Mouse (Mus musculus) limb, embryonic 15.5 days (tissue): ENCODE measurements at regions not wholly inside any gene's neighbourhood (a gene's known extent, or its start where the extent isn't known, plus 50 kb on each side); places are given as distances from the start of the nearest gene placed in this dataset.

ENCODE experiments used
- ATAC-seq: fragments of 200-750 bp; cut with Nextera tagmentation; 2 replicates; pipeline ENCODE4 v1.8.0; 2017; ENCODE audit warnings: low read depth, moderate TSS enrichment; ENCODE audit not compliant: insufficient number of reproducible peaks, low FRiP score, low TSS enrichment
- H3K27ac ChIP-seq: fragments of 300-500 bp; sonication (generic); 2 replicates; pipeline ENCODE4 v1.5.1; 2015; ENCODE audit warnings: moderate library complexity, mild to moderate bottlenecking, inconsistent platforms
- H3K27me3 ChIP-seq: fragments of 300-500 bp; sonication (generic); 2 replicates; pipeline ENCODE4 v1.6.1; 2015; ENCODE audit warnings: inconsistent platforms
- H3K36me3 ChIP-seq: fragments of 300-500 bp; sonication (generic); 2 replicates; pipeline ENCODE4 v1.6.1; 2015; ENCODE audit warnings: inconsistent platforms
- H3K4me1 ChIP-seq: fragments of 300-500 bp; sonication (generic); 2 replicates; pipeline ENCODE4 v1.6.1; 2015; ENCODE audit warnings: inconsistent platforms
- H3K4me2 ChIP-seq: fragments of 300-500 bp; sonication (generic); 2 replicates; pipeline ENCODE4 v1.6.1; 2015; ENCODE audit warnings: mild to moderate bottlenecking, inconsistent platforms
- H3K4me3 ChIP-seq: fragments of 300-500 bp; sonication (generic); 2 replicates; pipeline ENCODE4 v1.5.1; 2015; ENCODE audit warnings: mild to moderate bottlenecking, inconsistent platforms
- H3K9ac ChIP-seq: fragments of 300-500 bp; sonication (generic); 2 replicates; pipeline ENCODE4 v1.6.1; 2015; ENCODE audit warnings: inconsistent platforms
- H3K9me3 ChIP-seq: fragments of 300-500 bp; sonication (generic); 2 replicates; pipeline ENCODE4 v1.6.1; 2016; ENCODE audit warnings: inconsistent platforms
- WGBS: fragments of 180-500 bp; shearing (Covaris S2); methylation state at CpG from one replicate; pipeline ENCODE4 v1.1.7; 2015; 5-methylcytosine and 5-hydroxymethylcytosine counted together

DNA sequence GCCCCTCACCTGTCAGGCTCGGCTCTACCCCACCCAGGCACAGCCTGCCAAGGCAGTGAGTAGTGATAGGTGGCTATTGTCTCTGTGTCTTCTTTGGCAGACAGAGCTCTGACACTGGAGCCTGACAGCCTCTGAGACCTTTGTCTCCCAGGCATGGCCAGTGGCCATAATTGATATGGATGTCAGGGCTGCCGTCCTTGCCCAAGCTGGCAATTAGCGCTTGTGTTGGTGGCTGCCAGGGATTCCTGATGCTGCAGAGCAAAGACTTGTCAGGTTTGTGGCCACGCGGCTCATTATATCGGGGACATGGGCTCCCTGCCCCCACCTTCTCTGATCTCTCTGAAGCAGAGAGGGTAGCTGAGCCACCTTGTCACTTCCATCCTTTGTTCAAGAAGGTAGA is 64.1 kb upstream of the Zmiz1 start:
- Histone ChIP-seq H3K9me3 (no peaks in the 10 kb centered on the region), H3K4me3 (no peak overlapping the region), H3K4me2 (no peak overlapping the region), H3K9ac (no peak overlapping the region), H3K4me1 (peaks cover 19% of the 10 kb centered on the region), H3K27ac (no peak overlapping the region), H3K27me3 (no peaks in the 10 kb centered on the region), H3K36me3 (no peaks in the 10 kb centered on the region)
- no peak for ATAC-seq
- WGBS, result 77% methylated on average over 6 of the region's 6 CpGs

DNA sequence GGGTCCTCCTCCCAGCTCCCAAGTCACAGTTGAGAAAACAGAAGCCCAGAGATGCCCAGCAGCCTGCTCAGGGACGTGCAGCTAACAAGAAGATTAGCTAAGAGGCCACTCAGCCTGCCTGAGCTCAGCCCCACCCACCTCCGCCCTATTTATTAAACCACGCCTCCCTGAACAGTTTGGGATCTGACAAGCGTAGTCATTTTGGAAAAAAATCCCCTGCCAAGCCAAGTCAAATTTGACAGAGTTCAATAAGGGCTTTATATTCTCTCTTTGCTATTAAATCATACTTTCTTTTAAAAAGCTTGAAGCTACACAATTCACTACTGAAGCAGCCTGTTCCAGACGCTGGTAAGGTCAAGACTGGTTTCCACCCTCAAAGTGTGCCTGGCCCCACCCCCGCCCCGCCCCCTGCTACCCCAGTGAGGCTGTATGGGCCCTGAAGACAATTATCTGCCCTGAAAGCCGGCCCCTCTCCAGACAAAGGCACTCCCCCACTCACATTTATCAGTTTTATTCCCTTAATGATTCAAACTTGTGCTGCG is 61.9 kb upstream of the Zmiz1 start:
- H3K27me3 ChIP-seq, result no peaks in the 10 kb centered on the region
- no peaks in the 10 kb centered on the region for H3K9me3 ChIP-seq
- H3K36me3 ChIP-seq, result no peaks in the 10 kb centered on the region
- peak overlapping the region; percentile 28 for H3K27ac ChIP-seq
- H3K4me2 ChIP-seq, result peak overlapping the region; percentile 35
- peaks cover 19% of the 10 kb centered on the region for H3K4me1 ChIP-seq
- peak; percentile 72; the same call in 1 of the 2 replicates for ATAC-seq
- WGBS, result 3% methylated on average over 9 of the region's 9 CpGs
- H3K9ac ChIP-seq, result no peak overlapping the region
- H3K4me3 ChIP-seq, result peak overlapping the region; percentile 21

DNA sequence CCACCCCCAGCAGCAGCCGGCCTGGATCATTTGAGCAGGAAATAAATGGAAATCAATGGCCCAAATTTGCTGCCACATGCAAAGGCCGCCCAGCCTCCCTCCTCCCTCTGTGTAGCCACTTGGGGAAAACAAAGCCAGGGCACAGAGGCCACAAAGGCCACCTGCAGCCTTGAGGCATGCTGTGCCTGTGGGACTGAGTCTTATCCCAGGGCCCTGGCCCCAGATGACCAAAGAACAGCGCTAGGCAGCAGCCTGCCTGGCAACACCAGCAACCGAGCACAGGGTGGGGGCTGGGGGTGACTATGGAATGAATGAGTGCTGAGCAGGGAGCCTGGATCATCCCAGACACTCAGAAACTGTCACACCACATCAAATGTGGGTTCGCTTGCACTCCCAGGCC is 61.2 kb upstream of the Zmiz1 start:
- no peak overlapping the region for H3K4me2 ChIP-seq
- H3K27me3 ChIP-seq, result no peaks in the 10 kb centered on the region
- ATAC-seq, result no peak
- peak overlapping the region; percentile 28 for H3K27ac ChIP-seq
- H3K36me3 ChIP-seq, result no peaks in the 10 kb centered on the region
- H3K9ac ChIP-seq, result no peak overlapping the region
- H3K4me3 ChIP-seq, result no peak overlapping the region
- 43% methylated on average over 5 of the region's 5 CpGs for WGBS
- peaks cover 19% of the 10 kb centered on the region for H3K4me1 ChIP-seq
- no peaks in the 10 kb centered on the region for H3K9me3 ChIP-seq

DNA sequence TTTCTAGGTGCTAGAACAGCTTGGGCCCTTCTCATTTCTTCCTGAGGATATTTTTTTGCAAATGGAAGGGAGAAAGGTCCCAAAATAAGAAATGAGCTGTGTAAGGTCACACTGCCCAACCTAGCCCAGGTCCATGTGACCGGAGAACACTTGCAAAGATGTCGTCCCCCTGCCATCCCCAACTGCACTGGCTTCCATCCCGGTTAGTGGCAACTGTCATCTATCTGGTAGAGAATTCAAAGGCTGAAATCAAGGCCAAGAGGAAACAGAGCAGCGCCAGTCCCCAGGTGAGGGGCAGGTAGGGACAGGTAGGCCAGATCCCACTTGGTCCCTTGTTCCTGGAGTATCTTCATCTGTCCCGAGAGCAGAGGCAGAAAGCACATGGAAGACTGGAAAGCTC is 60.2 kb upstream of the Zmiz1 start:
- no peak overlapping the region for H3K27ac ChIP-seq
- no peak for ATAC-seq
- no peaks in the 10 kb centered on the region for H3K36me3 ChIP-seq
- H3K4me2 ChIP-seq, result no peak overlapping the region
- WGBS, result 87% methylated on average over 5 of the region's 5 CpGs
- peaks cover 19% of the 10 kb centered on the region for H3K4me1 ChIP-seq
- no peaks in the 10 kb centered on the region for H3K27me3 ChIP-seq
- no peak overlapping the region for H3K4me3 ChIP-seq
- no peak overlapping the region for H3K9ac ChIP-seq
- no peaks in the 10 kb centered on the region for H3K9me3 ChIP-seq

DNA sequence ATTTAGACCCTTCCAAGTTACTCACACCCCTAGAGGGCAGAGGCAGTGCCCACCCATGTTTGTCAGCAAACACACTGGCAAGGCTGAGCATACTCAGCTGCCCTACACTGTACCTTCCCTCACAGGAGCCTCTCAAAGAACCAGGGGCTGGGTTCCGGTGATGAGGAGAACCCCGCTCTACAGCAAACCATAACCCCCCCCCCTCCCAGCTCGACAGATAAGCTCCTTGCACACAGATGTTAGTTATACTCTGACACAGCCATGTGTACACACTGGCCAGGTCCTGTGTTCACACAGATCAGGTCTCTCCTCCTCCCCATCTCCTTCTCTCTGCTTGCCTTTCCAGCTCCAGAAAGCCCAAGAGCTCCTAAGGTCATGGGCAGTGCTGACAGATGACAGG is 59.7 kb upstream of the Zmiz1 start:
- Histone ChIP-seq H3K27me3 (no peaks in the 10 kb centered on the region), H3K36me3 (no peaks in the 10 kb centered on the region), H3K9me3 (no peaks in the 10 kb centered on the region), H3K4me1 (peaks cover 19% of the 10 kb centered on the region), H3K4me2 (no peak overlapping the region), H3K27ac (no peak overlapping the region), H3K4me3 (no peak overlapping the region), H3K9ac (no peak overlapping the region)
- no peak for ATAC-seq
- WGBS, result 75% methylated on average over 3 of the region's 3 CpGs

DNA sequence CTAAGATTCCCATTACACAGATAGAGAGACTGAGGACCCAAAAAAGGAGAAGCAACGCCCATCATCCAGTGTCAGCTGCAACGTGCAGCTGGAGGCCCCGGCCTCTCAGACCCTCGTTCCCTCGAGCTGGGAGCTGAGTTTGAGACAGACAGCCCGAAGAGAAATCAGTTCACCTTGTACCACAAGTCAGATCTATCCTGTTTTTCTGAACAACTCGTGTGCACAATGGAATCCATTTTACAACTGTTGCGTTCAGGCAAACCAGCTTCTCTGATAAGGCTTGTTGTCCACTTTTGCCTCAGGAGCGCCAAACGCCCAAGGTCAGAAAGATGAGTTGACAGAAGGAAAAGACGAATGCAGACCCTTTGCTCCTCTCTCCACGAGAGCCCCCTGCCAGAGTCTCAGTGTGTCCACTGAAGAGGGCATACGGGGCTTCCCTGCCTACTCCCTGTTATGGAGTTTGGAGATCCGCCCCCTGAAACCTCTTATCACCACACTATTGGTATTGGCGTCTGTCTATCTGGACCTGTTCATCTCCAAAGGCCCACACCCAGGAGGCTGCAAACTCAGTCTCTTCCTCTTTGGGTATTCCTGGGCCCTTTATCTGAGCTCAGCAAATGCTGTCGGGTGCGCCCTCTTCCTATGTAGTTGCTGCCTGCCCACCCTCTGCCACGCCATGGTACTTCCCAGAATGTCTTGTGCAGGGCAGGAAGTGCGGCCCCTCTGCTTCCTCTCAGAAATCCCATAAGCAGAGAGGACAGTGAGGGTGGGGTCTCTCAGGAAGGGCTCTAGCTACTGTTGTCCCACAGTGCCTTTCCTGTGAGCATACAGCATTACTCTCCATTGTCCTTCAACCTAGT is 57.7 kb upstream of the Zmiz1 start:
- H3K27ac ChIP-seq, result no peak overlapping the region
- no peaks in the 10 kb centered on the region for H3K27me3 ChIP-seq
- no peak for ATAC-seq
- peaks cover 28% of the 10 kb centered on the region for H3K4me1 ChIP-seq
- no peak overlapping the region for H3K4me2 ChIP-seq
- no peak overlapping the region for H3K9ac ChIP-seq
- WGBS, result 84% methylated on average over 19 of the region's 19 CpGs
- no peak overlapping the region for H3K4me3 ChIP-seq
- H3K9me3 ChIP-seq, result no peaks in the 10 kb centered on the region
- no peaks in the 10 kb centered on the region for H3K36me3 ChIP-seq

DNA sequence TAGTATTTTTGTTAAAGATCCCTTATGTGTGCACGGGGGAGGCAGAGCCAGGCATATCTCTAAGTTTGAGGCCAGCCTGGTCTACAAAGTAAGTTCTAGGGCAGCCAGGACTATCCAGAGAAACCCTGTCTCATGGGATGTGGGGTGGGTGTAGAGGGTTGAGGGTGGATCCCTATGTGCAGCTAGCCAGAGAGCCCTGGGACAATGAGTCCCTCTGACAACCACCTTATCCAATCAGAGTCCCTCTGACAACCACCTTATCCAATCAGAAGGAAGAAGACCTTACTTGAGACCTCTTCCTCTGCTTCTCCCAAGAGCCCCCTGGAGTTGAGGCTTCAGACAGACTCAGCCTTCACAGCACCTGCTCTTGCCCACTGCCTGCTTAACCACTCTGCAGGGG is 56.6 kb upstream of the Zmiz1 start:
- Histone ChIP-seq H3K4me1 (peaks cover 19% of the 10 kb centered on the region), H3K4me3 (no peak overlapping the region), H3K9ac (no peak overlapping the region), H3K36me3 (no peaks in the 10 kb centered on the region), H3K4me2 (no peak overlapping the region), H3K27me3 (no peaks in the 10 kb centered on the region), H3K27ac (no peak overlapping the region), H3K9me3 (no peaks in the 10 kb centered on the region)
- no peak for ATAC-seq
- WGBS, result 71% methylated on average over 1 of the region's 1 CpGs

DNA sequence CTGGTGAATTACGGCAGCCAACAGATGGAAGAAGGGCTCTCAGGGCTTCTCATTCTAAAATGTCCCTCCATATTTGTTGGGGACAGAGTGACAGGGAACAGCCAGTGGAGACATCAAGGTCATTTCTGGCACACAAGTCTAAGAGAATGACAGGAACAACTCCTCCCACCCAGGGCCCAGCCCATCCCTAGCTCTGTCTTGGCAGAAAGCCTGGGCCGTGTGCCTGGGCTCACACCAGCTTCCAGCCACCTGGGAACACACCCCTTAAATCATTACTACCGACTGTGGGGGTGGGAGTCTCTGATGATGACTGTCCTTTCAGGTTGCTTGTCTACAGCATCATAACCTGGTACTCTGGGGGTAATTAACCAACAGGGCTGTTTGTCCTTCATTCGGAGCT is 53.8 kb upstream of the Zmiz1 start:
- H3K9me3 ChIP-seq, result no peaks in the 10 kb centered on the region
- H3K4me3 ChIP-seq, result no peak overlapping the region
- H3K27ac ChIP-seq, result no peak overlapping the region
- no peaks in the 10 kb centered on the region for H3K27me3 ChIP-seq
- no peak overlapping the region for H3K9ac ChIP-seq
- H3K4me1 ChIP-seq, result peaks cover 10% of the 10 kb centered on the region
- 49% methylated on average over 4 of the region's 4 CpGs for WGBS
- H3K4me2 ChIP-seq, result no peak overlapping the region
- no peak for ATAC-seq
- H3K36me3 ChIP-seq, result no peaks in the 10 kb centered on the region

DNA sequence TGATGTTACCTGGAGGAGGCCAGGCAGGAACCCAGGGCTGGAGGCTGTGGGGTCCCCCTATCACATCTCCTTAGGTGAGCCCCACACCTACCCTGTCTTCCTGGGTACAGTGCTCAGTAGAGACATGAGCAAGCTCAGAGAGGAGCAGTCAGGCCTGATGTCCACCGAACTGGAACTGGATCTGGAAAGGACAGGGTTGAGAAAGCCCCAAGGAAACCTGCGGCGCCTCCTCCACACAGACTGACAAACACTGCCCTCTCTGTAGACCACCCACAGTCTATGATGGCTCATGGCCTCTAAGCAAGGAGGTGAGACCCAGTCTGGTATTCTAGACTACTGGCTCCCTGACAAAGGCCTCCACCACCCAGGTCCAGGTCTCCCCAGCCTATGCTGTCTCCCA is 52.9 kb upstream of the Zmiz1 start:
- no peaks in the 10 kb centered on the region for H3K36me3 ChIP-seq
- ATAC-seq, result no peak
- no peaks in the 10 kb centered on the region for H3K9me3 ChIP-seq
- no peak overlapping the region for H3K27ac ChIP-seq
- H3K4me3 ChIP-seq, result no peak overlapping the region
- no peak overlapping the region for H3K9ac ChIP-seq
- H3K27me3 ChIP-seq, result no peaks in the 10 kb centered on the region
- no peak overlapping the region for H3K4me2 ChIP-seq
- WGBS, result 93% methylated on average over 3 of the region's 3 CpGs
- peaks cover 10% of the 10 kb centered on the region for H3K4me1 ChIP-seq

DNA sequence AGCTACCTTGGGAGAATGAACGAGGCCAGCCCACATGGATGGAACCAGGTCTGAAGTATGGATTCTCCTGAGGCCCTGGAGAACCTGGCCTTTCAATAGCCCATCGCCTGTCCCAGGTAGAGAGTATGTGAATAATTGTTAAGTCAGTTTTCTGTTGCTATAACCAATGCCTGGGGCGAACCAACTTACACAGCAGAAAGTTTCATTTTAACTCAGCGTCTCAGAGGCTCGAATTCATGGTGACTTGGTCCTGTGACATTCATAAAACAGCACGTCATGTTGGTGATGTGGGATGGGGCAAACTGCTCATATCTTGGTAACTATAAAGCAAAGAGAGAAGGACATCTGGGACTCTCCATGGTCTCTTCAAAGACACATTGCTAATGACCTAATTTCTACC is 52.4 kb upstream of the Zmiz1 start:
- Histone ChIP-seq H3K27ac (no peak overlapping the region), H3K4me3 (no peak overlapping the region), H3K4me1 (peaks cover 10% of the 10 kb centered on the region), H3K9me3 (no peaks in the 10 kb centered on the region), H3K4me2 (no peak overlapping the region), H3K9ac (no peak overlapping the region), H3K27me3 (no peaks in the 10 kb centered on the region), H3K36me3 (no peaks in the 10 kb centered on the region)
- 90% methylated on average over 6 of the region's 6 CpGs for WGBS
- ATAC-seq, result no peak

DNA sequence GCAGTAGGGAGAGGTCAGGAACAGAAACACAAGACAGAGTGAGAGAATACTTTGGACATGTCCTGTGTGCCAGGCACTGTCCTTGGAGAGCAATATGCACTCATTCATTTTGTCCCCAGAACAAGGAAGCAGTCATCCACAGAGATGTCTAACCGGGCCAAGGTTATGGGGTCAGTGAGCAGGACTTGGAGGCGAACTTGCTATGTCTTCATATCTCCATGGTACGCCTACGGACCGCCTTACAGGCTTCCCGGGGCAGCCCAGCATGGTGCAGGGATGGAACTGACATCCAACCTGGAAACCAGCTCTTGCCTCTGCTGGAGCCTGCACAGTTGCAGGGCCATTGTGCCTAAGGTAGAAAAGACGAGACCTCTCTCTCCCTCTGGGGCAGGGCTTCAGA is 51.9 kb upstream of the Zmiz1 start:
- Histone ChIP-seq H3K27me3 (no peaks in the 10 kb centered on the region), H3K36me3 (no peaks in the 10 kb centered on the region), H3K9me3 (no peaks in the 10 kb centered on the region), H3K4me1 (peaks cover 10% of the 10 kb centered on the region), H3K4me3 (no peak overlapping the region), H3K27ac (no peak overlapping the region), H3K4me2 (no peak overlapping the region), H3K9ac (no peak overlapping the region)
- no peak for ATAC-seq
- WGBS, result 90% methylated on average over 7 of the region's 7 CpGs
